Mouse (Mus musculus) v-Abl transformed pro-B cells (cell line): ENCODE data around the gene 4932438H23Rik.

ENCODE experiments used
- in situ Hi-C, 2 experiments: fragments of 400-800 bp; cut with MboI; formaldehyde crosslinking; loops; one replicate each; pipeline ENCODE4 v1.15.1; 2025; ENCODE audit not compliant: unreplicated experiment in 2 of 2

4932438H23Rik gene

GRCm38 (mm10) chr16:91019476-91019875 is 75.4 kb downstream of the 4932438H23Rik start:
- in situ Hi-C loops, result loop anchor here in 1 of 2 experiments (10.0 kb wide), 1 partner anchor 85 kb away; the partner anchor contains the start of gene Cfap298

- in situ Hi-C loops, result loop anchor here in 1 of 2 experiments (10.0 kb wide), 1 partner anchor 81 kb away; the partner anchor contains the start of gene Cfap298
Observed at GRCm38 (mm10) chr16:91015761-91016160, 79.2 kb downstream of the 4932438H23Rik start.

GRCm38 (mm10) chr16:91011847-91012246 is 83.1 kb downstream of the 4932438H23Rik start:
- in situ Hi-C loops, result loop anchor here in 1 of 2 experiments (10.0 kb wide), 1 partner anchor 77 kb away; the partner anchor contains the start of gene Cfap298

- in situ Hi-C loops, result loop anchor here in 1 of 2 experiments (10.0 kb wide), 1 partner anchor 76 kb away; the partner anchor contains the start of gene Cfap298
Observed at GRCm38 (mm10) chr16:91011021-91011683, 83.8 kb downstream of the 4932438H23Rik start, which contains the start of gene Synj1. Gene Synj1 (minus strand): TSS chr16:91011308.

- in situ Hi-C loops, result loop anchor here in 1 of 2 experiments (10.0 kb wide), 1 partner anchor 76 kb away; the partner anchor contains the start of gene Cfap298
Observed at GRCm38 (mm10) chr16:91010581-91011020, 84.3 kb downstream of the 4932438H23Rik start.

GRCm38 (mm10) chr16:91009942-91010529 is 84.9 kb downstream of the 4932438H23Rik start:
- in situ Hi-C loops, result loop anchor here in 1 of 2 experiments (10.0 kb wide), 1 partner anchor 75 kb away; the partner anchor contains the start of gene Cfap298

- in situ Hi-C loops, result no loop called here
Observed at GRCm38 (mm10) chr16:91004915-91005538, 89.9 kb downstream of the 4932438H23Rik start.
